ENCODE assay signal across 29 mouse cellular contexts in the genomic region with DNA sequence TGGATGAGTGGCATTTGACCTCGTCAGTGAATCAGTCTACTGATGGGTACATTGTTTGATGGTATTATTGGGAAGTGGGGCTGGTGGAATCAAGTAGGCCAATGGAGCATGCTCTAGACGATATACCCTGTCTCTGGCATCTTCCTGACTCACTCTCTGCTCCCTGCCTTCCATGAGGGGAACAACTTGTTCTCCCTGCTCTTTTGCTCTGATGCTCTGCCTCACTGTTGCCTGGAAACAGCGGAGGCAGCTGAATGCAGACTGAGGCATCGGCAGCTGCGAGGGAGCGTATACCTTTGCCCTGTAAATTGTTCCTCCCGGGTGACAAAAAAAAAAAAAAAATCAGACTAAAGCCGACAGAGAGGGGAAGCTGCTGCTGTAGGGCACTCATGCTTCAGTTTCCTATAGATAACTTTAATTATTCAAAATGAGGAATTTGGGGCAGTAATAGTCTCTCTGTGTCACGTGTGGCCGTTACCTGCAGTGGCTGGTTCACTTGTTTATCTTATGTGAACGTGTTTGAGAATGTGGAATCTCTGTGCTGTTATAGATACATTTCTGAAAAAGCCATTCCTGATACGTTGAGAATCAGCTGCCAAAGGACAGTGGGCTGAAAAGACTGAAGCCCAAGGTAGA. TPM values are rescaled to one million over a fixed set of nuclear protein-coding genes. Genes with fewer than 3 reads are reported as not detected.
DNase-seq lines count a peak whose midpoint lies in the region; ATAC-seq and TF ChIP-seq lines count a peak whose summit lies in the region.
"Had no signal": no experiment of that assay in that cellular context is flagged by ENCODE, and none has a peak within 500 bp of the region (broad histone marks: within the 10 kb centered on the region; RNA-seq: fewer than 3 reads in every experiment).

No protein-coding gene starts in this region.

- no peak overlapping the region for H3K4me2 ChIP-seq in hindbrain, postnatal 0 days (ENCODE audit: low read depth, low read length)
- H3K4me2 ChIP-seq in hindbrain, embryonic 16.5 days (ENCODE audit: low read length): no peak overlapping the region
- H3K4me2 ChIP-seq: forebrain, embryonic 15.5 days; heart, embryonic 12.5 days; hindbrain, embryonic 14.5 days; liver, embryonic 12.5 days; midbrain, embryonic 12.5 days had no signal

- H3K4me3 ChIP-seq in hindbrain, postnatal 0 days (ENCODE audit: low read length): no peak overlapping the region
- no peak overlapping the region for H3K4me3 ChIP-seq in hindbrain, embryonic 16.5 days (ENCODE audit: low read length)
- H3K4me3 ChIP-seq in MEL (ENCODE audit: control insufficient read depth in 1 of 2, insufficient read depth in 1 of 2, low read depth in 2 of 2, low read length in 2 of 2): no peak overlapping the region
- H3K4me3 ChIP-seq: forebrain, embryonic 15.5 days; gastrocnemius, adult 2 months; heart, adult 2 months; heart, embryonic 12.5 days; liver, embryonic 12.5 days; midbrain, embryonic 12.5 days had no signal

- DNase-seq in hindbrain, postnatal 0 days (ENCODE audit: low spot score): peak; percentile 26
- peak; percentile 46 to 47 for DNase-seq in left cerebral cortex, postnatal 25 days (ENCODE audit: low spot score in 2 of 2)
- DNase-seq in left cerebral cortex, adult 8-10 months (ENCODE audit: low spot score in 2 of 2): no peak
- peak; percentile 56 for DNase-seq in MEL (ENCODE audit: low read depth, low spot score)
- DNase-seq in brain, adult 2 months (ENCODE audit: low read depth, low spot score): peak; percentile 86
- no peak for DNase-seq in thymus, postnatal 14 days
- DNase-seq: adrenal gland, adult 8-10 months; cerebellum, adult 11 months; cerebellum, adult 9-10 months; cerebellum, postnatal 36 days; gastrocnemius, adult 2 months; gastrocnemius, postnatal 36 days; heart, adult 2 months; kidney, adult 2 months; left cerebral cortex, postnatal 4 days; liver, postnatal 0 days; lung, postnatal 36 days; spleen, adult 18-20 months; thymus, postnatal 25 days had no signal

- no peaks in the 10 kb centered on the region for H3K36me3 ChIP-seq in hindbrain, postnatal 0 days (ENCODE audit: insufficient read depth, low read length)
- no peaks in the 10 kb centered on the region for H3K36me3 ChIP-seq in hindbrain, embryonic 16.5 days (ENCODE audit: control insufficient read depth, insufficient read depth, low read length)
- peaks cover 0 to 8% of the 10 kb centered on the region in 2 experiments; a peak in 2 of 4 replicates for H3K36me3 ChIP-seq in MEL (ENCODE audit: control insufficient read depth in 1 of 2, insufficient read depth in 2 of 2, low read length in 2 of 2)
- H3K36me3 ChIP-seq: forebrain, embryonic 15.5 days; heart, embryonic 12.5 days; liver, embryonic 12.5 days; midbrain, embryonic 12.5 days had no signal

- TF ChIP-seq RAD21 in MEL (IDR thresholded peaks at IDR 0.05; ENCODE audit: low read depth, low read length): no peak

- H3K79me2 ChIP-seq in MEL (ENCODE audit: control insufficient read depth, insufficient read depth, low read length, poor library complexity): no peaks in the 10 kb centered on the region

- no peak for TF ChIP-seq POLR2A in MEL (IDR thresholded peaks at IDR 0.05; ENCODE audit: control insufficient read depth in 1 of 2, insufficient read depth in 1 of 2, low read depth in 1 of 2, low read length in 2 of 2, poor library complexity in 1 of 2)

- H3K27me3 ChIP-seq in hindbrain, postnatal 0 days (ENCODE audit: insufficient read depth, low read length): no peaks in the 10 kb centered on the region
- no peaks in the 10 kb centered on the region; the same call in 1 of the 2 replicates for H3K27me3 ChIP-seq in hindbrain, embryonic 16.5 days (replicated peaks; ENCODE audit: control insufficient read depth, insufficient read depth, low read length)
- H3K27me3 ChIP-seq in MEL (ENCODE audit: control insufficient read depth in 1 of 2, insufficient read depth in 2 of 2, low read length in 2 of 2): no peaks in the 10 kb centered on the region; a peak in 1 of 4 replicates
- H3K27me3 ChIP-seq: forebrain, embryonic 15.5 days; liver, embryonic 12.5 days had no signal

- WGBS in hindbrain, postnatal 0 days: 40% methylated on average over 12 of the region's 12 CpGs
- WGBS in hindbrain, embryonic 16.5 days: 41% methylated on average over 12 of the region's 12 CpGs

- intact Hi-C loops in left cerebral cortex, postnatal 25 days (cut with DNase I): no loop called here

- H3K9me3 ChIP-seq in hindbrain, postnatal 0 days (ENCODE audit: low read length): no peaks in the 10 kb centered on the region
- no peaks in the 10 kb centered on the region for H3K9me3 ChIP-seq in hindbrain, embryonic 16.5 days (ENCODE audit: control insufficient read depth, low read length)
- no peaks in the 10 kb centered on the region for H3K9me3 ChIP-seq in MEL (replicated peaks; ENCODE audit: insufficient read depth, low read length)
- H3K9me3 ChIP-seq: forebrain, embryonic 15.5 days; heart, embryonic 12.5 days; liver, embryonic 12.5 days; midbrain, embryonic 12.5 days had no signal

- no peaks in the 10 kb centered on the region for H3K4me1 ChIP-seq in hindbrain, postnatal 0 days (ENCODE audit: insufficient read depth, low read length)
- H3K4me1 ChIP-seq in hindbrain, embryonic 16.5 days (ENCODE audit: control insufficient read depth, insufficient read depth, low read depth, low read length): no peaks in the 10 kb centered on the region
- H3K4me1 ChIP-seq in MEL (ENCODE audit: control insufficient read depth in 1 of 2, insufficient read depth in 2 of 2, low read length in 2 of 2): peaks cover 2 to 6% of the 10 kb centered on the region in 2 experiments
- H3K4me1 ChIP-seq: forebrain, embryonic 15.5 days; heart, embryonic 12.5 days; liver, embryonic 12.5 days; midbrain, embryonic 12.5 days had no signal

- H3K27ac ChIP-seq in hindbrain, postnatal 0 days: no peak overlapping the region
- H3K27ac ChIP-seq in hindbrain, embryonic 16.5 days (ENCODE audit: low read depth, low read length): no peak overlapping the region
- H3K27ac ChIP-seq in MEL (ENCODE audit: control insufficient read depth, low read depth, low read length): peak overlapping the region; percentile 5; the same call in 1 of the 2 replicates
- H3K27ac ChIP-seq: forebrain, embryonic 15.5 days; gastrocnemius, adult 2 months; heart, adult 2 months; hindbrain, embryonic 14.5 days; kidney, postnatal 0 days; liver, embryonic 12.5 days; midbrain, embryonic 12.5 days had no signal

- TF ChIP-seq EP300 in MEL (IDR thresholded peaks at IDR 0.05; ENCODE audit: low read depth in 1 of 2, low read length in 2 of 2): peak; percentile 57 to 72; a peak in 2 of 4 replicates

- no peak overlapping the region for H3K9ac ChIP-seq in hindbrain, postnatal 0 days (replicated peaks; ENCODE audit: low read length)
- no peak overlapping the region for H3K9ac ChIP-seq in hindbrain, embryonic 16.5 days (ENCODE audit: low read depth, low read length)
- no peak overlapping the region for H3K9ac ChIP-seq in MEL (ENCODE audit: control insufficient read depth, low read depth, low read length, poor library complexity, severe bottlenecking)
- H3K9ac ChIP-seq: forebrain, embryonic 15.5 days; heart, embryonic 12.5 days; hindbrain, embryonic 14.5 days; liver, embryonic 12.5 days; liver, postnatal 0 days; midbrain, embryonic 12.5 days had no signal

- no peak for ATAC-seq in hindbrain, postnatal 0 days
- no peak for ATAC-seq in hindbrain, embryonic 16.5 days
- ATAC-seq in erythroblast, adult 5-6 weeks (replicated peaks; ENCODE audit: low FRiP score, poor library complexity, severe bottlenecking): no peak
- ATAC-seq: forebrain, embryonic 15.5 days; liver, embryonic 12.5 days; liver, postnatal 0 days had no signal

- TF ChIP-seq CTCF in hindbrain, postnatal 0 days (IDR thresholded peaks at IDR 0.05; ENCODE audit: low read depth): no peak
- no peak for TF ChIP-seq CTCF in MEL (IDR thresholded peaks at IDR 0.05 in 2 of 3, conservative IDR thresholded peaks at IDR 0.05 in 1 of 3; ENCODE audit: control insufficient read depth in 1 of 3, insufficient read depth in 1 of 3, low read depth in 2 of 3, low read length in 3 of 3, poor library complexity in 1 of 3, severe bottlenecking in 1 of 3)

RNA-seq across cellular contexts. Expression of gene Trank1, which starts 9.2 kb away (rescaled TPM):
- 42.8 and 49.0 TPM in 2 replicates for total RNA-seq in hindbrain, postnatal 0 days (2014; rRNA removed)
- 12.6 and 13.1 TPM in 2 replicates for polyA plus RNA-seq in hindbrain, postnatal 0 days (2015; fragmentation: Nextera tagmentation; extraction: Ambion mirVana)
- polyA plus RNA-seq in hindbrain, embryonic 16.5 days (2015; fragmentation: Nextera tagmentation; extraction: Ambion mirVana): 11.6 TPM in 2 replicates
- total RNA-seq in left cerebral cortex, postnatal 25 days (2021): 100 to 1,000 TPM; 245 to 294 TPM
- 100 to 1,000 TPM; 256 to 279 (median 263) TPM for total RNA-seq in left cerebral cortex, adult 8-10 months (2022)
- not detected in 2 replicates for total RNA-seq in MEL (2012; rRNA removed)
- polyA plus RNA-seq in MEL (2012; ENCODE audit: insufficient read depth in 1 of 2, insufficient read length in 2 of 2, low read depth in 1 of 2, low replicate concordance in 2 of 2, missing spikeins in 1 of 2): not detected
- not detected in 2 replicates for total RNA-seq in erythroblast, adult 5-6 weeks (2015; ENCODE audit: low replicate concordance)
- under 0.01 TPM in 1 of 2 replicates, not detected in the other for total RNA-seq in erythroblast, adult 5-6 weeks (2017; ENCODE audit: low replicate concordance)
- total RNA-seq: gastrocnemius, adult 2 months; gastrocnemius, postnatal 36 days; heart, adult 2 months; hematopoietic stem cell, adult 5-6 weeks had no signal
- polyA plus RNA-seq: heart, postnatal 0 days; liver, embryonic 12.5 days had no signal

RNA-seq across cellular contexts. Expression of gene Epm2aip1, which starts 30.6 kb away (rescaled TPM):
- total RNA-seq in hindbrain, postnatal 0 days (2014; rRNA removed): 73.1 and 81.4 TPM in 2 replicates
- 34.4 and 36.0 TPM in 2 replicates for polyA plus RNA-seq in hindbrain, postnatal 0 days (2015; fragmentation: Nextera tagmentation; extraction: Ambion mirVana)
- 46.2 and 60.4 TPM in 2 replicates for polyA plus RNA-seq in hindbrain, embryonic 16.5 days (2015; fragmentation: Nextera tagmentation; extraction: Ambion mirVana)
- total RNA-seq in left cerebral cortex, postnatal 25 days (2021): 10 to 100 TPM; 80.4 to 81.6 TPM
- 10 to 100 TPM; 78.9 to 89.4 (median 83.4) TPM for total RNA-seq in left cerebral cortex, adult 8-10 months (2022)
- total RNA-seq in MEL (2012; rRNA removed): 3.3 and 3.4 TPM in 2 replicates
- 1 to 10 TPM in 1 of 2 experiments, not detected in 1; 7.4 TPM for polyA plus RNA-seq in MEL (2012; ENCODE audit: insufficient read depth in 1 of 2, insufficient read length in 2 of 2, low read depth in 1 of 2, low replicate concordance in 2 of 2, missing spikeins in 1 of 2)
- 12.3 and 13.6 TPM in 2 replicates for total RNA-seq in erythroblast, adult 5-6 weeks (2015; ENCODE audit: low replicate concordance)
- total RNA-seq in erythroblast, adult 5-6 weeks (2017; ENCODE audit: low replicate concordance): 15.4 and 21.2 TPM in 2 replicates

RNA-seq across cellular contexts. Expression of gene Mlh1, which starts 30.7 kb away (rescaled TPM):
- 16.1 and 24.0 TPM in 2 replicates for total RNA-seq in hindbrain, postnatal 0 days (2014; rRNA removed)
- 16.0 and 19.4 TPM in 2 replicates for polyA plus RNA-seq in hindbrain, postnatal 0 days (2015; fragmentation: Nextera tagmentation; extraction: Ambion mirVana)
- polyA plus RNA-seq in hindbrain, embryonic 16.5 days (2015; fragmentation: Nextera tagmentation; extraction: Ambion mirVana): 25.5 and 29.2 TPM in 2 replicates
- 10 to 100 TPM; 15.2 to 15.6 TPM for total RNA-seq in left cerebral cortex, postnatal 25 days (2021)
- total RNA-seq in left cerebral cortex, adult 8-10 months (2022): 10 to 100 TPM; 13.1 to 20.9 (median 16.4) TPM
- total RNA-seq in MEL (2012; rRNA removed): 21.8 and 22.4 TPM in 2 replicates
- polyA plus RNA-seq in MEL (2012; ENCODE audit: insufficient read depth in 1 of 2, insufficient read length in 2 of 2, low read depth in 1 of 2, low replicate concordance in 2 of 2, missing spikeins in 1 of 2): 10 to 100 TPM in 1 of 2 experiments, not detected in 1; 31.7 TPM
- total RNA-seq in erythroblast, adult 5-6 weeks (2015; ENCODE audit: low replicate concordance): 7.9 and 23.6 TPM in 2 replicates
- 11.8 and 18.4 TPM in 2 replicates for total RNA-seq in erythroblast, adult 5-6 weeks (2017; ENCODE audit: low replicate concordance)

Comparison
In these comparisons a context has a peak if more than half of its experiments do, and no peak if none do; other contexts are left out.
1. DNase-seq: peak in hindbrain, postnatal 0 days (single experiment), left cerebral cortex, postnatal 25 days (2 of 2), MEL (single experiment) and brain, adult 2 months (single experiment); none in left cerebral cortex, adult 8-10 months (0 of 2) and thymus, postnatal 14 days (single experiment).
2. RNA of gene Trank1, which starts 9.2 kb away (total RNA-seq): 245 to 294 TPM in left cerebral cortex, postnatal 25 days, 256 to 279 TPM in left cerebral cortex, adult 8-10 months and 42.8 to 49.0 TPM in hindbrain, postnatal 0 days; not detected in MEL and under 0.01 TPM in erythroblast, adult 5-6 weeks; every median in the first group is over 10 times any median in the second.